In the genomic region with DNA sequence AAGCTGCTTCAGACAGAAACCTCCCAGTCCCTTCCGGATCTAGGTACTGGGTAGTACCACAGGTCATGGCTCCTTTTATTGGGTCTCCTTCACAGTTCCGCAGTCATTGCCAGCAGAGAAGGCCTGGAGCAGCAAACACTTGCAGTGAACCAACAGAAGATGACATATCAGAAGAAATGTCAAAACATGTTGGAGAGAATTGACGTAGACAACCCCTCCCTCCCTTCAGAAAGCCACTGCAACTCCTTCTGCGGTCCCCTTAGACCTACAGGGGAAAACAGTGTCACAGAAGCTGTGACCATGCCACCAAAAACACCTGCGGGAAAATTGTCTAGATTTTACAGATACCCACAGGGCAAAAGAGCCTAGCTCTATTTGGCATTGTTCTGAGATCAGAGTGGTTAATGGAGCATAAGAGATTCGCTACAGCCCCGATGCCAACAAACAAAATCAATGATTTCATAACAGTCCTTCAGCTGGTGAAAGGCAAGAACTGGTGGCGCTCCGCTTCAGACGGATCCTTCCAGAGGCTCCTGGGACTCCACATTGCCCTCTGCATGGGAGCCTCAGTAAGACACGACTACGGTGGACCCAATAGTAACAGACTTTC, we compare ENCODE assay signal across 18 mouse cellular contexts. TPM values are rescaled to one million over a fixed set of nuclear protein-coding genes. Genes with fewer than 3 reads are reported as not detected.
A peak's percentile ranks its signal among the peaks of the same experiment; 100 is the strongest.
DNase-seq lines count a peak whose midpoint lies in the region.
"Had no signal": no experiment of that assay in that cellular context is flagged by ENCODE, and none has a peak within 500 bp of the region (broad histone marks: within the 10 kb centered on the region; RNA-seq: fewer than 3 reads in every experiment).

A gene (minus strand): TSS at position 51 of the 610 bp plus-strand sequence.

- intact Hi-C loops in heart, postnatal 25 days (cut with DNase I), result no loop called here

- DNase-seq in heart, adult 11 months, result peak; percentile 64
- DNase-seq in heart, postnatal 25 days (ENCODE audit: low spot score), result no peak
- DNase-seq in Muller cell, postnatal 12 days (ENCODE audit: inconsistent ontology term), result peak; percentile 66
- DNase-seq in retina, postnatal 1 day, result peak; percentile 61
- DNase-seq in cerebellum, adult 11-12 months, result no peak
- DNase-seq: adrenal gland, adult 2 months; adrenal gland, postnatal 10 days; adrenal gland, postnatal 25 days; B cell, adult 2 months; cerebellum, adult 11 months; cerebellum, adult 2 months; cerebellum, adult 9-10 months; cerebellum, postnatal 10 days; cerebellum, postnatal 25 days; forebrain, postnatal 0 days had no signal

RNA-seq across cellular contexts. Expression of the gene that starts here (rescaled TPM):
- total RNA-seq in heart, postnatal 25 days (2021), result not detected
- total RNA-seq: adrenal gland, adult 2 months; adrenal gland, postnatal 10 days; adrenal gland, postnatal 25 days; adrenal gland, postnatal 4 days; CH12.LX; forebrain, postnatal 0 days; G1E had no signal

Comparison
In these comparisons a context has a peak if more than half of its experiments do, and no peak if none do; other contexts are left out.
1. DNase-seq: peak in heart, adult 11 months (single experiment), Muller cell, postnatal 12 days (single experiment) and retina, postnatal 1 day (single experiment); none in heart, postnatal 25 days (single experiment) and cerebellum, adult 11-12 months (single experiment).